Mouse (Mus musculus): Measurements from ENCODE around the gene Brd7.

Brd7 gene

GRCm38 (mm10) chr8:88361708-88362428 lies at the start of gene Brd7:
TSS of gene Brd7 (minus strand) at chr8:88362194.
- DNase-seq (ENCODE audit: low read depth, low spot score): peak; percentile 65

- no peak for DNase-seq (ENCODE audit: low read depth, low spot score)
Measured at GRCm38 (mm10) chr8:88411461-88411860, 49.5 kb upstream of the Brd7 start.

- no peak for DNase-seq (ENCODE audit: low read depth, low spot score)
Measured at GRCm38 (mm10) chr8:88409401-88409940, 47.5 kb upstream of the Brd7 start.

GRCm38 (mm10) chr8:88407716-88408115 lies 45.7 kb upstream of the Brd7 start:
- no peak for DNase-seq (ENCODE audit: low read depth, low spot score)

GRCm38 (mm10) chr8:88398060-88398459 lies 36.1 kb upstream of the Brd7 start:
- no peak for DNase-seq (ENCODE audit: low read depth, low spot score)

GRCm38 (mm10) chr8:88393298-88393697 lies 31.3 kb upstream of the Brd7 start:
- DNase-seq (ENCODE audit: low read depth, low spot score): no peak

- peak; percentile 57 for DNase-seq (ENCODE audit: low read depth, low spot score)
Measured at GRCm38 (mm10) chr8:88390749-88391148, 28.8 kb upstream of the Brd7 start.

GRCm38 (mm10) chr8:88388691-88389239 lies 26.8 kb upstream of the Brd7 start:
- DNase-seq (ENCODE audit: low read depth, low spot score): no peak

GRCm38 (mm10) chr8:88387874-88388273 lies 25.9 kb upstream of the Brd7 start:
- DNase-seq (ENCODE audit: low read depth, low spot score): no peak

- DNase-seq (ENCODE audit: low read depth, low spot score): peak; percentile 88
Measured at GRCm38 (mm10) chr8:88383164-88383556, 21.2 kb upstream of the Brd7 start.

- DNase-seq (ENCODE audit: low read depth, low spot score): no peak
Measured at GRCm38 (mm10) chr8:88382311-88383163, 20.5 kb upstream of the Brd7 start.

- no peak for DNase-seq (ENCODE audit: low read depth, low spot score)
Measured at GRCm38 (mm10) chr8:88380497-88380896, 18.5 kb upstream of the Brd7 start.

- no peak for DNase-seq (ENCODE audit: low read depth, low spot score)
Measured at GRCm38 (mm10) chr8:88376836-88377582, 15.0 kb upstream of the Brd7 start.

- DNase-seq (ENCODE audit: low read depth, low spot score): no peak
Measured at GRCm38 (mm10) chr8:88371522-88371921, 9.5 kb upstream of the Brd7 start.

- no peak for DNase-seq (ENCODE audit: low read depth, low spot score)
Measured at GRCm38 (mm10) chr8:88369805-88370204, 7.8 kb upstream of the Brd7 start.

GRCm38 (mm10) chr8:88369221-88369620 lies 7.2 kb upstream of the Brd7 start:
- no peak for DNase-seq (ENCODE audit: low read depth, low spot score)

GRCm38 (mm10) chr8:88362446-88363150 lies 604 bp upstream of the Brd7 start:
- DNase-seq (ENCODE audit: low read depth, low spot score): no peak

- peak; percentile 32 for DNase-seq (ENCODE audit: low read depth, low spot score)
Measured at GRCm38 (mm10) chr8:88361044-88361707, 818 bp downstream of the Brd7 start.

GRCm38 (mm10) chr8:88359959-88360358 lies 2.0 kb downstream of the Brd7 start:
- DNase-seq (ENCODE audit: low read depth, low spot score): peak; percentile 72

GRCm38 (mm10) chr8:88357946-88358345 lies 4.0 kb downstream of the Brd7 start:
- DNase-seq (ENCODE audit: low read depth, low spot score): no peak
